Mouse (Mus musculus) erythroid progenitor cell, adult 5-6 weeks (primary cell): ENCODE data around the gene Dchs1. TPM values are rescaled to one million over a fixed set of nuclear protein-coding genes. Genes with fewer than 3 reads are reported as not detected.

Experiments
- ATAC-seq: replicated peaks from 2 replicates; pipeline ENCODE4 v1.8.0; 2016; ENCODE audit warnings: moderate number of reproducible peaks, mild to moderate bottlenecking, moderate TSS enrichment, inconsistent platforms; ENCODE audit not compliant: poor library complexity, low FRiP score, severe bottlenecking
- total RNA-seq, 2 experiments: library from RNA; stranded (forward) in 1 of 2; stranded (reverse) in 1 of 2; fragments of 150-400 nt in 1 of 2; fragments of 186-747, 209-891 nt in 1 of 2; gene quantifications; 2 replicates each; pipeline versions ENCODE4 v1.2.3 to v1.2.4; 2015 to 2017; ENCODE audit warnings: low replicate concordance in 2 of 2

Dchs1 gene
- total RNA-seq (2015; ENCODE audit: low replicate concordance) (not detected in 2 replicates), total RNA-seq (2017; ENCODE audit: low replicate concordance) (not detected in 2 replicates)

GRCm38 (mm10) chr7:105787285-105788140 is at the start of gene Dchs1:
Gene Dchs1 (minus strand): TSS chr7:105787654.
- no peak for ATAC-seq

- no peak for ATAC-seq
Observed at GRCm38 (mm10) chr7:105824281-105824680, 36.8 kb upstream of the Dchs1 start.

DNA sequence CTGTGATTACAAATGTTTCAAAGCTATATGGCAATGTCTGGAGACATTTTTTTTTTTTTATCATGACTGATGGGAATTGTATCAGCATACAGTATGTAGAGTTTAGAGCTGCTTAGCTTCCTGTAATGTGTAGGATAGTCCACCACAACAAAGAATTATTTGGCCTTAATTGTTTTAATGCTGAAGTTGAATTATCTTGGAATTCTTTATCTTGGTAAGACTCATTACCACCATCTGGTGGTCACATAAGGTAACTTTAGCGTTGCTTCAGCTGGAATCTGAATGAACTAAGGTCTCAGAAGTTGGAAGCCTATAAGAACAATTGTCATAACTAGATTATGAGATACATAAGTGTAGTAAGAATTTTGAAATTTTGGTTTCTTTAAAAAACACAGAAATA is 31.0 kb upstream of the Dchs1 start:
- peak; percentile 70 for ATAC-seq

GRCm38 (mm10) chr7:105816736-105817135 is 29.3 kb upstream of the Dchs1 start:
- no peak for ATAC-seq

- no peak for ATAC-seq
Observed at GRCm38 (mm10) chr7:105813326-105813725, 25.9 kb upstream of the Dchs1 start.

DNA sequence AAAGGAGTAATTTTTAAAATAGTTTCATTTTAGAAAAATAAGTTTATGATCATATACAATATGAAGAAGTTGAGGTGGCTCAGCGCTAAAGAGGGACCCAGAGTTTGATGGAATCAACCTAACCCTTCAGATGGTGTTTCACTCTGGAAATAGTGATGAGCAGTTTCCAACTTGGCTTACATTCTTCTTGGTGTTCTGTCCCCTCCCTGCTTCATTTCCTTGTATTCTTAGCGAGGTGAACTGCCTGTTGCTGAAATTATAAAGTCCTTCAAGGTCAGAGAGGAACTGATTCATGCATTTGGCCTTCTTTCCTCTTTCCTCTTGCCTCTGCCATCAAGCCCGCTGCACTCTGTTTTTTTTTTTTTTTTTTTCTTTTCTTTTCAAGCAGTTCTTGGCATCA is 25.1 kb upstream of the Dchs1 start:
- no peak for ATAC-seq

- ATAC-seq = no peak
Observed at GRCm38 (mm10) chr7:105811516-105811915, 24.1 kb upstream of the Dchs1 start.

- peak; percentile 94 for ATAC-seq
Observed at GRCm38 (mm10) chr7:105810877-105811489, 23.5 kb upstream of the Dchs1 start, which contains the start of gene Mrpl17. Gene Mrpl17 (minus strand): TSS chr7:105811099.

DNA sequence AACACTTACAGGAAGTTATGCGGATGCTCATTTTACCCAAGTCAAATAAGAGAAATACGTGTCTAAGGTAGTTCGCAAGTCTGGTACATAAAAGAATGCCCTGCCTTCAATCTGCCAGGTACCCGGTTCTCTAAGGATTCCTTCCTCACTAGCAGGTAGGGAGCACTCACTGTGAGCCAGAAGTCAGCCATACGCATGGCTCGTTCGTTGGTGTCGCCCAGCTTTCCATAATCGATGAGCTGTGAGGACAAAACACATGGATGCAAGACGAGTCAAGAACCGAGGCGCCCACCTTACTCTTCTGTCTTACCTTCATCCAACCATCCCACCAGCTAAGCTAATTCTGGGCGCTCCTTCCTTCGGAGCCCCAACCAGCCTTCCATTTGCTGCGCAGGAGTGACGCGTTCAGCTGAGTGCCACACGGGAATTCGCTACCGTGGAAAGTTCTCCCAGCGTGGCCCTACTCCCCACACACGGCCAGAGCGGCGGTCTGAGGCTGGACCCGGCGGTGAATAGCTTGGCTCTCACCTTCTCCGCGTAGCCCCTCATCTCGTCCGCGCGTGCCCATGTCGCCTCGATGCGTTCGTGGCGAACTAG is 22.9 kb upstream of the Dchs1 start:
- ATAC-seq = peak; percentile 45; the same call in 1 of the 2 replicates

GRCm38 (mm10) chr7:105809836-105810235 is 22.4 kb upstream of the Dchs1 start:
- ATAC-seq = no peak

GRCm38 (mm10) chr7:105808385-105808784 is 20.9 kb upstream of the Dchs1 start:
- ATAC-seq = no peak

GRCm38 (mm10) chr7:105806716-105807115 is 19.3 kb upstream of the Dchs1 start:
- no peak for ATAC-seq

DNA sequence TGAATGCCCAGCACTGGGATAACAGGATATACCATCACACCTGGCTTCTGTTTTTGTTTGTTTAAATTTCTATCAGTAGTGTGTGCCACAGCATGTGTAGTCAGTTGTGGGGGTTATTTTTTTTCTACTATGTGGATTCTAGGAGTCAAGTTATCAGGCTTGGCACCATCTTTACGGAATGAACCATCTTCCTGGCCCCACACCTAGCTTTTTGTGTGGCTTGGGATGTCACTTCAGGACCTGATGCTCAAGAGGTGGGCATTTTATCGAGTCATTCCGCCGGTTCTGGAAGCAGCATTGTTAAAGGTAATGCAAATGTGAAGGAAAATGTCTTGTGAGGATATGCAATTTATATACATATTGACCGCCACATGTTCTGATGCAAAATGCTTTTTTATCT is 18.7 kb upstream of the Dchs1 start:
- no peak for ATAC-seq

- no peak for ATAC-seq
Observed at GRCm38 (mm10) chr7:105803428-105803827, 16.0 kb upstream of the Dchs1 start.

- ATAC-seq = no peak
Observed at GRCm38 (mm10) chr7:105802771-105803170, 15.3 kb upstream of the Dchs1 start.

DNA sequence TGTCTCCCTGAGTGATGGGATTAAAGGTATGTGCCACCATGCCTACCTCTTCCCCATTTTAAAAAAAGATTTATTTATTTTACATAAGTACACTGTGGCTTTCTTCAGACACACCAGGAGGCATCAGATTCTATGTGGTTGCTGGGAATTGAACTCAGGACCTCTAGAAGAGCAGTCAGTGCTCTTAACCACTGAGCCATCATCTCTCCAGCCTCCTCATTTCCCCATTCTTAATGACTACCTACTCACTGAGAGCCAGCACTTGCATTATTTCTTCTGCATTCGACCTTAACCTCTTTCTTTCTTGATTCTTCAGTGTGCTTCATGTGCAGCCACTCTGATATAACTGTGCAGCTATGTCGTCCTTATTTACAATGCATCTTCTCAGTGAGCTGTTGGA is 14.9 kb upstream of the Dchs1 start:
- ATAC-seq = no peak

DNA sequence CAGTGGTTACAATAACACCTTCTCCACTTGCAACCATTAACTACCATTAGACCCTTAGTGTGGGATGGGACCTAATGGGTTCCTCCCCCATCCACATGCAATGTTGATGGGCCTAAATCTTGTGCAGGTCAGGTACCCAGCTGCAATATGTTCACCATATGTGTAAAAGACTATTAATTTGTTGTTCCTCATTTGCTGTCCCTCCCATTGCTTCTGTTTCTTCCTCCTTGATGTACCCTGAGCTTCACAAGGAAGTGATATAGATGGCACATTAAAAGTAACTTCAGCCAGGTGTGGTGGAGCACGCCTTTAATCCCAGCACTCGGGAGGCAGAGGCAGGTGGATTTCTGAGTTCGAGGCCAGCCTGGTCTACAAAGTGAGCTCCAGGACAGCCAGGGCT is 9.5 kb upstream of the Dchs1 start:
- ATAC-seq = no peak

DNA sequence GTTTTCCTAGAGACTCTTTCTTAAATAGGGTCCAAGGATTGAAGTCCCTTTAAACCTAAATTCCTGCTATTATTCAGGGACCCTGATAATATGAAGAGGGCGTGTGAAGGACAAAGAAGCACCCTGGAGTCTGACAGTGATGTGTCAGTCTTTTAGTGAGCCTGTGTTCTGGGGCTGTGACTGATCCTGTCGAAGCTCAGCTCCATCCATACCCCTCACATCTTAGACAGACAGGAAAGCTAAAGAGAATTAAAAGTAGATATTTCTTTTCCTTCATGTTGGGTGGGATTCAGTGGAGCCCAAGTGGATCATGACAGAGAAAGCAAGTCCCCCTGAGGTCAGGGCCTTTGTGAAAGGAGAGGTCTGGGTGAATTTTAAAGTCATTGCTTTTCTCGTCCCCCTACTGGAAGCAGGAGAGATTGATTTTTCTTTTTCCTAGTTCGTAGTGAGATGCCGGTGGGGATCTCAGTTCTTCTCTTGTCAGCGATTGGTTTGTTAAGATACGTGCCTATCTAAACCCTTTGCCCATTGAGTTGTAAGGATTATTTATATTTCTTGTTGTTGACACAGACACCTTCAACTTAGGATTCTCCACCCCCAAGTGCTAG is 8.4 kb upstream of the Dchs1 start:
- no peak for ATAC-seq

- no peak for ATAC-seq
Observed at GRCm38 (mm10) chr7:105793701-105794100, 6.2 kb upstream of the Dchs1 start.

GRCm38 (mm10) chr7:105791147-105791546 is 3.7 kb upstream of the Dchs1 start:
- ATAC-seq = no peak
